Mouse (Mus musculus) myocyte (in vitro differentiated cells): ENCODE results near the gene Got2. TPM values are rescaled to one million over a fixed set of nuclear protein-coding genes. Genes with fewer than 3 reads are reported as not detected.

Experiments
- H3K27me3 ChIP-seq: one replicate; pipeline ENCODE4 v1.6.1; 2011; ENCODE audit not compliant: control insufficient read depth, insufficient read depth, insufficient read length
- H3K36me3 ChIP-seq: one replicate; pipeline ENCODE4 v1.6.1; 2011; ENCODE audit not compliant: control insufficient read depth, insufficient read depth
- H3K4me2 ChIP-seq: one replicate; pipeline ENCODE4 v1.6.1; 2011; ENCODE audit warnings: low read depth, control low read depth
- H3K4me3 ChIP-seq: one replicate; pipeline ENCODE4 v1.5.1; 2011; ENCODE audit warnings: mild to moderate bottlenecking, control low read depth, moderate library complexity
- H3K79me2 ChIP-seq: one replicate; pipeline ENCODE4 v1.6.1; 2011; ENCODE audit not compliant: control insufficient read depth, insufficient read depth
- H3ac ChIP-seq: one replicate; pipeline ENCODE4 v1.6.1; 2011; ENCODE audit not compliant: control insufficient read depth, insufficient read length
- CEBPB ChIP-seq: IDR thresholded peaks from 2 replicates; pipeline ENCODE4 v1.6.1; 2011; ENCODE audit warnings: mild to moderate bottlenecking, moderate library complexity; ENCODE audit not compliant: poor library complexity, insufficient read depth, severe bottlenecking
- E2F4 ChIP-seq: IDR thresholded peaks from one replicate; pipeline ENCODE4 v1.6.1; 2011; ENCODE audit warnings: mild to moderate bottlenecking, control low read depth, moderate library complexity; ENCODE audit not compliant: insufficient read depth
- MAX ChIP-seq: IDR thresholded peaks from one replicate; pipeline ENCODE4 v1.6.1; 2011; ENCODE audit warnings: low read depth, mild to moderate bottlenecking, control low read depth
- MYOD1 ChIP-seq, 3 experiments: IDR thresholded peaks; one replicate each; pipeline ENCODE4 v1.6.1; 2011; ENCODE audit warnings: control low read depth in 2 of 3, low read depth in 2 of 3, mild to moderate bottlenecking in 2 of 3, moderate library complexity in 1 of 3; ENCODE audit not compliant: insufficient read length in 2 of 3, control insufficient read depth in 1 of 3
- MYOG ChIP-seq, 3 experiments: IDR thresholded peaks; one replicate each; pipeline ENCODE4 v1.6.1; 2011; ENCODE audit warnings: control low read depth in 2 of 3, low read depth in 2 of 3, mild to moderate bottlenecking in 2 of 3; ENCODE audit not compliant: insufficient read length in 2 of 3, control insufficient read depth in 1 of 3, insufficient read depth in 1 of 3
- POLR2A ChIP-seq: IDR thresholded peaks from one replicate; pipeline ENCODE4 v1.6.1; 2011; ENCODE audit warnings: low read depth, mild to moderate bottlenecking, control low read depth, moderate library complexity; ENCODE audit not compliant: insufficient read length
- POLR2AphosphoS2 ChIP-seq: IDR thresholded peaks from one replicate; pipeline ENCODE4 v1.6.1; 2011; ENCODE audit warnings: low read depth, control low read depth; ENCODE audit not compliant: insufficient read length
- REST ChIP-seq: IDR thresholded peaks from one replicate; pipeline ENCODE4 v1.6.1; 2011; ENCODE audit warnings: mild to moderate bottlenecking, control low read depth, moderate library complexity; ENCODE audit not compliant: insufficient read depth, insufficient read length
- SRF ChIP-seq: IDR thresholded peaks from one replicate; pipeline ENCODE4 v1.6.1; 2011; ENCODE audit warnings: low read depth; ENCODE audit not compliant: control insufficient read depth, insufficient read length
- TCF12 ChIP-seq: IDR thresholded peaks from one replicate; pipeline ENCODE4 v1.6.1; 2011; ENCODE audit warnings: mild to moderate bottlenecking, control low read depth; ENCODE audit not compliant: poor library complexity, insufficient read depth, severe bottlenecking
- TCF3 ChIP-seq: IDR thresholded peaks from one replicate; pipeline ENCODE4 v1.6.1; 2011; ENCODE audit warnings: low read depth, control low read depth; ENCODE audit not compliant: insufficient read length
- USF1 ChIP-seq: IDR thresholded peaks from one replicate; pipeline ENCODE4 v1.6.1; 2011; ENCODE audit warnings: low read depth, mild to moderate bottlenecking, control low read depth, moderate library complexity
- polyA plus RNA-seq: library from polyadenylated mRNA; unstranded; fragments of >200 nt; fragmentation: generic; extraction: Trizol; gene quantifications from one replicate; pipeline ENCODE4 v1.2.1, GENCODE M21; 2012; ENCODE audit warnings: missing spikeins

The Got2 gene
- polyA plus RNA-seq, 1 experiment: 241 TPM

GRCm38 (mm10) chr8:95822096-95822495 lies 66.3 kb downstream of the Got2 start:
- no peaks in the 10 kb centered on the region for H3K79me2 ChIP-seq
- H3K27me3 ChIP-seq: no peaks in the 10 kb centered on the region
- H3ac ChIP-seq: no peak overlapping the region
- no peaks in the 10 kb centered on the region for H3K36me3 ChIP-seq
- H3K4me2 ChIP-seq: no peak overlapping the region
- no peak overlapping the region for H3K4me3 ChIP-seq
- TF ChIP-seq SRF (no peak), TCF3 (no peak), MYOG (IDR thresholded peaks at IDR 0.05; ENCODE audit: control insufficient read depth in 1 of 3, insufficient read depth in 1 of 3, insufficient read length in 2 of 3, low read depth in 2 of 3) (no peak), MAX (no peak), TCF12 (no peak), POLR2AphosphoS2 (no peak), E2F4 (no peak), MYOD1 (IDR thresholded peaks at IDR 0.05; ENCODE audit: control insufficient read depth in 1 of 3, insufficient read length in 2 of 3, low read depth in 2 of 3) (no peak), POLR2A (no peak), USF1 (no peak), REST (no peak), CEBPB (no peak)

GRCm38 (mm10) chr8:95821266-95821665 lies 67.1 kb downstream of the Got2 start:
- Histone ChIP-seq H3ac (no peak overlapping the region), H3K79me2 (no peaks in the 10 kb centered on the region), H3K27me3 (no peaks in the 10 kb centered on the region), H3K4me2 (no peak overlapping the region), H3K36me3 (no peaks in the 10 kb centered on the region), H3K4me3 (no peak overlapping the region)
- no peak for TF ChIP-seq MAX
- no peak for TF ChIP-seq POLR2A
- TF ChIP-seq USF1: no peak
- TF ChIP-seq MYOG (IDR thresholded peaks at IDR 0.05; ENCODE audit: control insufficient read depth in 1 of 3, insufficient read depth in 1 of 3, insufficient read length in 2 of 3, low read depth in 2 of 3): no peak
- TF ChIP-seq MYOD1 (IDR thresholded peaks at IDR 0.05; ENCODE audit: control insufficient read depth in 1 of 3, insufficient read length in 2 of 3, low read depth in 2 of 3): no peak
- no peak for TF ChIP-seq POLR2AphosphoS2
- no peak for TF ChIP-seq TCF3
- TF ChIP-seq E2F4: no peak
- no peak for TF ChIP-seq REST
- no peak for TF ChIP-seq TCF12
- TF ChIP-seq SRF: no peak
- no peak for TF ChIP-seq CEBPB

GRCm38 (mm10) chr8:95818211-95818610 lies 70.1 kb downstream of the Got2 start:
- Histone ChIP-seq H3ac (no peak overlapping the region), H3K27me3 (no peaks in the 10 kb centered on the region), H3K4me2 (peak overlapping the region; percentile 18), H3K79me2 (no peaks in the 10 kb centered on the region), H3K36me3 (no peaks in the 10 kb centered on the region), H3K4me3 (no peak overlapping the region)
- no peak for TF ChIP-seq POLR2AphosphoS2
- TF ChIP-seq TCF12: no peak
- TF ChIP-seq TCF3: no peak
- no peak for TF ChIP-seq REST
- TF ChIP-seq MYOD1 (IDR thresholded peaks at IDR 0.05; ENCODE audit: control insufficient read depth in 1 of 3, insufficient read length in 2 of 3, low read depth in 2 of 3): no peak
- TF ChIP-seq POLR2A: no peak
- no peak for TF ChIP-seq CEBPB
- TF ChIP-seq MAX: no peak
- TF ChIP-seq MYOG (IDR thresholded peaks at IDR 0.05; ENCODE audit: control insufficient read depth in 1 of 3, insufficient read depth in 1 of 3, insufficient read length in 2 of 3, low read depth in 2 of 3): no peak
- no peak for TF ChIP-seq E2F4
- TF ChIP-seq SRF: no peak
- no peak for TF ChIP-seq USF1

GRCm38 (mm10) chr8:95817597-95817996 lies 70.8 kb downstream of the Got2 start:
- no peaks in the 10 kb centered on the region for H3K79me2 ChIP-seq
- TF ChIP-seq E2F4 (no peak), MAX (no peak), POLR2A (no peak), POLR2AphosphoS2 (no peak), MYOD1 (IDR thresholded peaks at IDR 0.05; ENCODE audit: control insufficient read depth in 1 of 3, insufficient read length in 2 of 3, low read depth in 2 of 3) (no peak), TCF12 (no peak), USF1 (no peak), CEBPB (no peak), MYOG (IDR thresholded peaks at IDR 0.05; ENCODE audit: control insufficient read depth in 1 of 3, insufficient read depth in 1 of 3, insufficient read length in 2 of 3, low read depth in 2 of 3) (no peak), REST (no peak), TCF3 (no peak), SRF (no peak)
- no peaks in the 10 kb centered on the region for H3K27me3 ChIP-seq
- no peak overlapping the region for H3K4me3 ChIP-seq
- H3K36me3 ChIP-seq: no peaks in the 10 kb centered on the region
- H3ac ChIP-seq: no peak overlapping the region
- H3K4me2 ChIP-seq: no peak overlapping the region
